Mouse (Mus musculus): Measurements from ENCODE around the gene Kazn. TPM values are rescaled to one million over a fixed set of nuclear protein-coding genes. Genes with fewer than 3 reads are reported as not detected.
A peak's percentile ranks its signal among the peaks of the same experiment; 100 is the strongest.

Gene Kazn
- total RNA-seq, 2 experiments from 2014 or later, result not detected

- no peak for ATAC-seq (replicated peaks; ENCODE audit: low FRiP score, poor library complexity, severe bottlenecking)
Measured at GRCm38 (mm10) chr4:142138356-142139099, 100.7 kb downstream of the Kazn start.

GRCm38 (mm10) chr4:142136766-142137503, 102.3 kb downstream of the Kazn start:
- no peak for ATAC-seq (replicated peaks; ENCODE audit: low FRiP score, poor library complexity, severe bottlenecking)

GRCm38 (mm10) chr4:142135515-142135914, 103.7 kb downstream of the Kazn start:
- no peak for ATAC-seq (replicated peaks; ENCODE audit: low FRiP score, poor library complexity, severe bottlenecking)

GRCm38 (mm10) chr4:142130162-142130561, 109.0 kb downstream of the Kazn start:
- no peak for ATAC-seq (replicated peaks; ENCODE audit: low FRiP score, poor library complexity, severe bottlenecking)

- no peak for ATAC-seq (replicated peaks; ENCODE audit: low FRiP score, poor library complexity, severe bottlenecking)
Measured at GRCm38 (mm10) chr4:142127275-142127788, 111.9 kb downstream of the Kazn start.

GRCm38 (mm10) chr4:142126641-142127274, 112.4 kb downstream of the Kazn start:
- no peak for ATAC-seq (replicated peaks; ENCODE audit: low FRiP score, poor library complexity, severe bottlenecking)

- ATAC-seq (replicated peaks; ENCODE audit: low FRiP score, poor library complexity, severe bottlenecking), result no peak
Measured at GRCm38 (mm10) chr4:142121164-142121563, 118.0 kb downstream of the Kazn start.

- no peak for ATAC-seq (replicated peaks; ENCODE audit: low FRiP score, poor library complexity, severe bottlenecking)
Measured at GRCm38 (mm10) chr4:142118522-142118921, 120.7 kb downstream of the Kazn start.

GRCm38 (mm10) chr4:142117993-142118392, 121.2 kb downstream of the Kazn start:
- no peak for ATAC-seq (replicated peaks; ENCODE audit: low FRiP score, poor library complexity, severe bottlenecking)

- ATAC-seq (replicated peaks; ENCODE audit: low FRiP score, poor library complexity, severe bottlenecking), result no peak
Measured at GRCm38 (mm10) chr4:142113306-142113705, 125.9 kb downstream of the Kazn start.

- no peak for ATAC-seq (replicated peaks; ENCODE audit: low FRiP score, poor library complexity, severe bottlenecking)
Measured at GRCm38 (mm10) chr4:142103081-142103671, 136.0 kb downstream of the Kazn start.

- ATAC-seq (replicated peaks; ENCODE audit: low FRiP score, poor library complexity, severe bottlenecking), result 0 out of 2 replicates have a peak, but pooled peaks have one; percentile 36
Measured at GRCm38 (mm10) chr4:142098303-142098702, 140.9 kb downstream of the Kazn start.

GRCm38 (mm10) chr4:142097871-142098270, 141.3 kb downstream of the Kazn start:
- ATAC-seq (replicated peaks; ENCODE audit: low FRiP score, poor library complexity, severe bottlenecking), result no peak

- no peak for ATAC-seq (replicated peaks; ENCODE audit: low FRiP score, poor library complexity, severe bottlenecking)
Measured at GRCm38 (mm10) chr4:142095513-142096241, 143.5 kb downstream of the Kazn start.

- no peak for ATAC-seq (replicated peaks; ENCODE audit: low FRiP score, poor library complexity, severe bottlenecking)
Measured at GRCm38 (mm10) chr4:142094386-142094785, 144.8 kb downstream of the Kazn start.

- no peak for ATAC-seq (replicated peaks; ENCODE audit: low FRiP score, poor library complexity, severe bottlenecking)
Measured at GRCm38 (mm10) chr4:142091100-142091499, 148.1 kb downstream of the Kazn start.

- ATAC-seq (replicated peaks; ENCODE audit: low FRiP score, poor library complexity, severe bottlenecking), result no peak
Measured at GRCm38 (mm10) chr4:142089966-142090365, 149.2 kb downstream of the Kazn start.

- no peak for ATAC-seq (replicated peaks; ENCODE audit: low FRiP score, poor library complexity, severe bottlenecking)
Measured at GRCm38 (mm10) chr4:142088836-142089235, 150.4 kb downstream of the Kazn start.

GRCm38 (mm10) chr4:142088409-142088808, 150.8 kb downstream of the Kazn start:
- no peak for ATAC-seq (replicated peaks; ENCODE audit: low FRiP score, poor library complexity, severe bottlenecking)
